Comparison of ENCODE assay signal across 20 mouse cellular contexts in genomic region chr10:20185806-20186205, GRCm38 (mm10).
"Had no signal": no experiment of that assay in that cellular context is flagged by ENCODE, and none has a peak within 500 bp of the region (broad histone marks: within the 10 kb centered on the region; RNA-seq: fewer than 3 reads in every experiment).

No protein-coding gene starts in this region.

- H3K9ac ChIP-seq: forebrain, postnatal 0 days; heart, embryonic 13.5 days; heart, embryonic 15.5 days; hindbrain, embryonic 13.5 days; hindbrain, embryonic 15.5 days; limb, embryonic 12.5 days; liver, embryonic 12.5 days; liver, embryonic 14.5 days had no signal

- DNase-seq: forebrain, postnatal 0 days; gastrocnemius, postnatal 14 days; gastrocnemius, postnatal 36 days; heart, postnatal 36 days; kidney, adult 18-20 months; kidney, postnatal 10 days; kidney, postnatal 4 days; liver had no signal

- H3K27me3 ChIP-seq: heart, embryonic 13.5 days; heart, embryonic 15.5 days; hindbrain, embryonic 13.5 days; hindbrain, embryonic 15.5 days; limb, embryonic 12.5 days; liver, embryonic 12.5 days had no signal

- H3K36me3 ChIP-seq: heart, embryonic 10.5 days; heart, embryonic 13.5 days; heart, embryonic 15.5 days; hindbrain, embryonic 13.5 days; hindbrain, embryonic 15.5 days; limb, embryonic 10.5 days; limb, embryonic 12.5 days; liver, embryonic 12.5 days had no signal

- H3K4me2 ChIP-seq: heart, embryonic 13.5 days; heart, embryonic 15.5 days; hindbrain, embryonic 13.5 days; hindbrain, embryonic 15.5 days; limb, embryonic 12.5 days; liver, embryonic 12.5 days had no signal

- H3K27ac ChIP-seq: heart, embryonic 10.5 days; heart, embryonic 13.5 days; heart, embryonic 15.5 days; hindbrain, embryonic 13.5 days; hindbrain, embryonic 15.5 days; hindbrain, postnatal 0 days; layer of hippocampus, adult 2 months; left cerebral cortex, adult 2 months; limb, embryonic 10.5 days; limb, embryonic 12.5 days; liver, embryonic 12.5 days; liver, embryonic 14.5 days had no signal

- H3K4me3 ChIP-seq: heart, embryonic 10.5 days; heart, embryonic 13.5 days; heart, embryonic 15.5 days; hindbrain, embryonic 13.5 days; hindbrain, embryonic 15.5 days; layer of hippocampus, adult 2 months; left cerebral cortex, adult 2 months; limb, embryonic 10.5 days; limb, embryonic 12.5 days; liver, embryonic 12.5 days had no signal

- H3K9me3 ChIP-seq: heart, embryonic 10.5 days; heart, embryonic 13.5 days; heart, embryonic 15.5 days; hindbrain, embryonic 13.5 days; hindbrain, embryonic 15.5 days; limb, embryonic 10.5 days; limb, embryonic 12.5 days; liver, embryonic 12.5 days had no signal

- ATAC-seq: forebrain, postnatal 0 days; hindbrain, postnatal 0 days had no signal
